Mouse (Mus musculus): Measurements from ENCODE around the gene Exosc2. TPM values are rescaled to one million over a fixed set of nuclear protein-coding genes. Genes with fewer than 3 reads are reported as not detected.

The Exosc2 gene
- total RNA-seq, 2 experiments from 2014 or later: 12.6 to 13.4 TPM

GRCm38 (mm10) chr2:31719202-31719880 lies 48.8 kb downstream of the Exosc2 start:
- ATAC-seq (replicated peaks; ENCODE audit: low FRiP score, poor library complexity, severe bottlenecking): no peak

- no peak for ATAC-seq (replicated peaks; ENCODE audit: low FRiP score, poor library complexity, severe bottlenecking)
Measured at GRCm38 (mm10) chr2:31719944-31720343, 49.4 kb downstream of the Exosc2 start.

GRCm38 (mm10) chr2:31720783-31721182 lies 50.3 kb downstream of the Exosc2 start:
- no peak for ATAC-seq (replicated peaks; ENCODE audit: low FRiP score, poor library complexity, severe bottlenecking)

- ATAC-seq (replicated peaks; ENCODE audit: low FRiP score, poor library complexity, severe bottlenecking): no peak
Measured at GRCm38 (mm10) chr2:31724730-31725490, 54.4 kb downstream of the Exosc2 start.

GRCm38 (mm10) chr2:31727576-31728277 lies 57.2 kb downstream of the Exosc2 start:
- ATAC-seq (replicated peaks; ENCODE audit: low FRiP score, poor library complexity, severe bottlenecking): no peak

GRCm38 (mm10) chr2:31730640-31731039 lies 60.1 kb downstream of the Exosc2 start:
- no peak for ATAC-seq (replicated peaks; ENCODE audit: low FRiP score, poor library complexity, severe bottlenecking)

Other genes with a start within 250 kb of the Exosc2 start
- gene Ass1, start 200.5 kb upstream of the Exosc2 start, total RNA-seq (2015; ENCODE audit: low replicate concordance): 5.0 and 15.1 TPM in 2 replicates
- gene Ass1, start 200.5 kb upstream of the Exosc2 start, total RNA-seq (2017; ENCODE audit: low replicate concordance): 3.9 and 6.1 TPM in 2 replicates
- gene Fubp3, start 98.1 kb upstream of the Exosc2 start, total RNA-seq (2015; ENCODE audit: low replicate concordance): 3.4 and 3.6 TPM in 2 replicates
- gene Fubp3, start 98.1 kb upstream of the Exosc2 start, total RNA-seq (2017; ENCODE audit: low replicate concordance): 3.6 and 5.0 TPM in 2 replicates
- not detected in 2 replicates for gene Prdm12, start 30.7 kb upstream of the Exosc2 start, total RNA-seq (2015; ENCODE audit: low replicate concordance)
- not detected in 2 replicates for gene Prdm12, start 30.7 kb upstream of the Exosc2 start, total RNA-seq (2017; ENCODE audit: low replicate concordance)
- 10.1 and 26.8 TPM in 2 replicates for gene Abl1, start 17.7 kb downstream of the Exosc2 start, total RNA-seq (2015; ENCODE audit: low replicate concordance)
- 24.1 and 26.5 TPM in 2 replicates for gene Abl1, start 17.7 kb downstream of the Exosc2 start, total RNA-seq (2017; ENCODE audit: low replicate concordance)
- gene Qrfp, start 139.9 kb downstream of the Exosc2 start, total RNA-seq (2015; ENCODE audit: low replicate concordance): not detected in 2 replicates
- gene Qrfp, start 139.9 kb downstream of the Exosc2 start, total RNA-seq (2017; ENCODE audit: low replicate concordance): not detected in 2 replicates
- gene Fibcd1, start 175.3 kb downstream of the Exosc2 start, total RNA-seq (2015; ENCODE audit: low replicate concordance): not detected in 2 replicates
- not detected in 2 replicates for gene Fibcd1, start 175.3 kb downstream of the Exosc2 start, total RNA-seq (2017; ENCODE audit: low replicate concordance)
- not detected in 2 replicates for gene Lamc3, start 216.6 kb downstream of the Exosc2 start, total RNA-seq (2015; ENCODE audit: low replicate concordance)
- not detected in 2 replicates for gene Lamc3, start 216.6 kb downstream of the Exosc2 start, total RNA-seq (2017; ENCODE audit: low replicate concordance)